In genomic region chr14:115819021-115819420, GRCm38 (mm10) we compare ENCODE assay signal across 8 mouse cellular contexts.
A peak's percentile ranks its signal among the peaks of the same experiment; 100 is the strongest.
DNase-seq lines count a peak whose midpoint lies in the region; ATAC-seq and TF ChIP-seq lines count a peak whose summit lies in the region.

No protein-coding gene starts in this region.

- no peak overlapping the region for H3K9ac ChIP-seq in kidney, embryonic 16.5 days (replicated peaks; ENCODE audit: low read length)
- no peak overlapping the region for H3K9ac ChIP-seq in CH12.LX (ENCODE audit: insufficient read depth, low read depth)

- ATAC-seq in kidney, embryonic 16.5 days (ENCODE audit: low FRiP score, low TSS enrichment): 0 out of 2 replicates have a peak, but pooled peaks have one; percentile 35

- no peak overlapping the region for H3K4me3 ChIP-seq in kidney, embryonic 16.5 days (ENCODE audit: low read length)
- no peak overlapping the region for H3K4me3 ChIP-seq in CH12.LX (replicated peaks in 1 of 3; ENCODE audit: low read depth in 2 of 3, low read length in 2 of 3, poor library complexity in 1 of 3)

- intact Hi-C loops in heart, postnatal 36 days (cut with DNase I): no loop called here

- no peak overlapping the region for H3K4me2 ChIP-seq in kidney, embryonic 16.5 days (replicated peaks; ENCODE audit: low read depth, low read length)
- no peak overlapping the region for H3K4me2 ChIP-seq in CH12.LX (ENCODE audit: insufficient read depth, low read depth, poor library complexity, severe bottlenecking)

- TF ChIP-seq EP300 in CH12.LX (IDR thresholded peaks at IDR 0.05; ENCODE audit: low read length): no peak

- peak; percentile 30 for TF ChIP-seq RAD21 in CH12.LX (IDR thresholded peaks at IDR 0.05; ENCODE audit: low read depth, low read length)

- in situ Hi-C loops in CH12.LX (cut with MboI; ENCODE audit: low pct_ligation_motif_present, low pct_unique_long_range_greater_than_20kb, low sequenced_read_pairs): no loop called here

- dilution Hi-C loops in CH12.LX (cut with MboI; ENCODE audit: extremely low pct_ligation_motif_present, extremely low pct_unique_long_range_greater_than_20kb, low sequenced_read_pairs): no loop called here

- WGBS in kidney, embryonic 16.5 days: 13% methylated on average over 1 of the region's 1 CpGs

- no peak for DNase-seq in kidney, adult 18-20 months
- DNase-seq in CH12.LX (ENCODE audit: extremely low read depth) (peak; percentile 41), R1 (ENCODE audit: low read depth, low spot score) (peak; percentile 25)
- DNase-seq in hindlimb bud, embryonic 11.5 days (ENCODE audit: extremely low spot score, low read depth, low spot score): peak; percentile 16
- DNase-seq in heart, postnatal 36 days: no peak
- no peak for DNase-seq in left cerebral cortex, adult 8-10 months (ENCODE audit: low spot score in 2 of 2)
- no peak for DNase-seq in natural killer cell, adult 2 months (ENCODE audit: low spot score in 2 of 2)

- no peak overlapping the region for H3K27ac ChIP-seq in kidney, embryonic 16.5 days (ENCODE audit: low read length)
- H3K27ac ChIP-seq in CH12.LX (ENCODE audit: insufficient read depth, low read depth): no peak overlapping the region

- no peak for TF ChIP-seq POLR2A in CH12.LX (IDR thresholded peaks at IDR 0.05; ENCODE audit: low read depth, low read length)

- H3K9me3 ChIP-seq in kidney, embryonic 16.5 days (ENCODE audit: low read length): no peaks in the 10 kb centered on the region
- peaks cover 5% of the 10 kb centered on the region for H3K9me3 ChIP-seq in CH12.LX (replicated peaks; ENCODE audit: low read length)

- H3K36me3 ChIP-seq in kidney, embryonic 16.5 days (ENCODE audit: insufficient read depth, low read length): no peaks in the 10 kb centered on the region
- H3K36me3 ChIP-seq in CH12.LX (replicated peaks in 1 of 2; ENCODE audit: control insufficient read depth in 1 of 2, insufficient read depth in 1 of 2, low read length in 1 of 2): no peaks in the 10 kb centered on the region

- TF ChIP-seq CTCF in CH12.LX (conservative IDR thresholded peaks at IDR 0.05 in 1 of 2, IDR thresholded peaks at IDR 0.05 in 1 of 2; ENCODE audit: low read depth in 2 of 2, low read length in 2 of 2): peak; percentile 28 to 53; a peak in 3 of 4 replicates

- H3K79me2 ChIP-seq in CH12.LX (replicated peaks; ENCODE audit: control insufficient read depth, extremely low read depth, insufficient read depth, poor library complexity, severe bottlenecking): no peaks in the 10 kb centered on the region

- H3K27me3 ChIP-seq in kidney, embryonic 16.5 days (ENCODE audit: insufficient read depth, low read length): no peaks in the 10 kb centered on the region
- no peaks in the 10 kb centered on the region for H3K27me3 ChIP-seq in CH12.LX (replicated peaks)

- H3K4me1 ChIP-seq in kidney, embryonic 16.5 days (ENCODE audit: insufficient read depth, low read length): no peaks in the 10 kb centered on the region
- no peaks in the 10 kb centered on the region for H3K4me1 ChIP-seq in CH12.LX (ENCODE audit: control insufficient read depth in 1 of 2, insufficient read depth in 2 of 2)

TF ChIP-seq in CH12.LX, 34 proteins besides CTCF, POLR2A, EP300 and RAD21:
- no peak for TF ChIP-seq TCF12 (IDR thresholded peaks at IDR 0.05; ENCODE audit: low read depth, low read length)
- TF ChIP-seq MAX (IDR thresholded peaks at IDR 0.05; ENCODE audit: low read length): no peak
- TF ChIP-seq SMC3 (IDR thresholded peaks at IDR 0.05; ENCODE audit: low read depth, low read length): peak; percentile 9; the same call in 1 of the 2 replicates
- TF ChIP-seq ZKSCAN1 (IDR thresholded peaks at IDR 0.05; ENCODE audit: borderline replicate concordance, low read depth, low read length): no peak

Comparison
In these comparisons a context has a peak if more than half of its experiments do, and no peak if none do; other contexts are left out.
1. DNase-seq: peak in CH12.LX (single experiment), R1 (single experiment) and hindlimb bud, embryonic 11.5 days (single experiment); none in kidney, adult 18-20 months (single experiment), heart, postnatal 36 days (0 of 2), left cerebral cortex, adult 8-10 months (0 of 2) and natural killer cell, adult 2 months (0 of 2).